Mouse (Mus musculus) large intestine, adult 2 months (tissue): ENCODE results near the gene Usp3. TPM values are rescaled to one million over a fixed set of nuclear protein-coding genes. Genes with fewer than 3 reads are reported as not detected.

ENCODE experiments used
- DNase-seq: peaks from one replicate; pipeline ENCODE4 v3.0.0-alpha.2; 2012; ENCODE audit warnings: low read depth, low spot score
- WGBS: fragments of 180-500 bp; shearing (Covaris S2); methylation state at CpG from one replicate; pipeline ENCODE4 v1.1.7; 2018; 5-methylcytosine and 5-hydroxymethylcytosine counted together
- polyA plus RNA-seq: library from polyadenylated mRNA; depleted of rRNA; stranded (reverse); fragments of >200 nt; gene quantifications from 2 replicates; pipeline ENCODE4 v1.2.3, GENCODE M21; 2012; rRNA removed

Gene Usp3
- polyA plus RNA-seq, 1 experiment = 17.0 TPM

- peak; percentile 8 for DNase-seq
- WGBS = 55% methylated on average over 4 of the region's 4 CpGs
Measured at GRCm38 (mm10) chr9:66465087-66465486, 127.9 kb downstream of the Usp3 start.

Other genes with a start within 250 kb of the Usp3 start
- gene Herc1, start 242.7 kb downstream of the Usp3 start, polyA plus RNA-seq = 7.2 and 11.9 TPM in 2 replicates
- gene Fbxl22, start 78.5 kb downstream of the Usp3 start, polyA plus RNA-seq = 10.6 and 13.5 TPM in 2 replicates
- 10.8 and 12.1 TPM in 2 replicates for gene Car12, start 120.5 kb upstream of the Usp3 start, polyA plus RNA-seq
- 1.6 and 2.0 TPM in 2 replicates for gene Aph1b, start 202.3 kb upstream of the Usp3 start, polyA plus RNA-seq
- gene Gm10647, start 203.9 kb upstream of the Usp3 start, polyA plus RNA-seq = 0.07 and 0.09 TPM in 2 replicates
- 0.26 and 0.69 TPM in 2 replicates for gene Aph1c, start 241.6 kb upstream of the Usp3 start, polyA plus RNA-seq